Mouse (Mus musculus) brain, embryonic 14.5 days (tissue): ENCODE results near the gene Itga4.

Experiments
- CTCF ChIP-seq: fragments of 200-500 bp; IDR thresholded peaks from 2 replicates; pipeline ENCODE4 v1.5.1; 2012; ENCODE audit warnings: inconsistent platforms, mild to moderate bottlenecking, moderate library complexity, borderline replicate concordance; ENCODE audit not compliant: insufficient read depth, insufficient read length; ENCODE audit errors: extremely low read depth
- POLR2A ChIP-seq: fragments of 200-500 bp; IDR thresholded peaks from 2 replicates; pipeline ENCODE4 v1.6.1; 2012; ENCODE audit warnings: mild to moderate bottlenecking, inconsistent platforms, borderline replicate concordance; ENCODE audit not compliant: poor library complexity, insufficient read depth, insufficient read length, severe bottlenecking; ENCODE audit errors: extremely low read depth

DNA sequence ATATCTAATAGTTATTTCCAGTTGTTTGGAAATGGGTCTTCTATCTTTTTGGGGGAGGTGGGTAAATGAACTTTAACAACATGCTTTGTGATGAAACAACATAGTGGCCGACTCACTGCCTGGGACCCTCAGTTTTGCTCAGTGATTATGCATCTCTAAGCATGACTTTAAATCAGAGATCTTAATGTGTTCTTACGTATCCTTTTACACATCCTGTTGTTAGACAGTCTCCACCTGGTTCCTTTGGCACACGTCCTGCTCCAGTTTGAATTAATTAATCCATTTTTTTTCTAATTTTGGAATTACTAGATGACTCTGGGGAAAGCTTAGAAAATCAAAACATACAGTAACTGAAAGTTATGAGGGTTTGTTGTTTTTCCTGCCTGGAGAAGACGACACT lies 57.3 kb downstream of the Itga4 start:
- TF ChIP-seq CTCF = no peak
- no peak for TF ChIP-seq POLR2A
